In genomic region chr17:51812942-51813783, GRCm38 (mm10) we compare ENCODE assay signal across 8 mouse cellular contexts. TPM values are rescaled to one million over a fixed set of nuclear protein-coding genes. Genes with fewer than 3 reads are reported as not detected.
DNase-seq lines count a peak whose midpoint lies in the region; ATAC-seq and TF ChIP-seq lines count a peak whose summit lies in the region.

No protein-coding gene starts in this region.

- TF ChIP-seq CTCF in cerebellum, adult 2 months (IDR thresholded peaks at IDR 0.05; ENCODE audit: borderline replicate concordance, insufficient read depth, low read depth, low read length): no peak
- no peak for TF ChIP-seq CTCF in hindbrain, postnatal 0 days (IDR thresholded peaks at IDR 0.05; ENCODE audit: low read depth)

- H3K4me1 ChIP-seq in cerebellum, adult 2 months (ENCODE audit: control insufficient read depth, insufficient read depth, low read length): no peaks in the 10 kb centered on the region; the same call in 1 of the 2 replicates
- H3K4me1 ChIP-seq in hindbrain, postnatal 0 days (ENCODE audit: insufficient read depth, low read length): no peaks in the 10 kb centered on the region
- H3K4me1 ChIP-seq in liver, embryonic 12.5 days: peaks cover 12% of the 10 kb centered on the region; the same call in 1 of the 2 replicates
- no peaks in the 10 kb centered on the region for H3K4me1 ChIP-seq in stomach, embryonic 15.5 days

- peak; percentile 85 for ATAC-seq in hindbrain, postnatal 0 days
- ATAC-seq in liver, embryonic 12.5 days: peak; percentile 59
- ATAC-seq in stomach, embryonic 15.5 days (ENCODE audit: insufficient read depth, low FRiP score, low read depth): peak; percentile 83

- peak overlapping the region; percentile 77 for H3K27ac ChIP-seq in cerebellum, adult 2 months (ENCODE audit: insufficient read depth, low read length)
- peak overlapping the region; percentile 92 for H3K27ac ChIP-seq in hindbrain, postnatal 0 days
- peak overlapping the region; percentile 14; the same call in 1 of the 2 replicates for H3K27ac ChIP-seq in liver, embryonic 12.5 days
- H3K27ac ChIP-seq in stomach, embryonic 15.5 days: no peak overlapping the region

- H3K4me3 ChIP-seq in cerebellum, adult 2 months (replicated peaks; ENCODE audit: insufficient read depth, low read depth, low read length): peak overlapping the region; percentile 96
- peak overlapping the region; percentile 95 for H3K4me3 ChIP-seq in hindbrain, postnatal 0 days (ENCODE audit: low read length)
- H3K4me3 ChIP-seq in liver, embryonic 12.5 days: peak overlapping the region; percentile 72
- peak overlapping the region; percentile 11 for H3K4me3 ChIP-seq in myocyte
- H3K4me3 ChIP-seq in stomach, embryonic 15.5 days (replicated peaks): peak overlapping the region; percentile 84

- H3K27me3 ChIP-seq in cerebellum, adult 2 months (ENCODE audit: control insufficient read depth, insufficient read depth, low read length): no peaks in the 10 kb centered on the region
- H3K27me3 ChIP-seq in hindbrain, postnatal 0 days (ENCODE audit: insufficient read depth, low read length): no peaks in the 10 kb centered on the region
- H3K27me3 ChIP-seq in liver, embryonic 12.5 days (replicated peaks): peaks cover 27% of the 10 kb centered on the region
- H3K27me3 ChIP-seq in myocyte (ENCODE audit: control insufficient read depth, insufficient read depth, insufficient read length): peaks cover 19% of the 10 kb centered on the region
- no peaks in the 10 kb centered on the region for H3K27me3 ChIP-seq in stomach, embryonic 15.5 days (replicated peaks)

- DNase-seq in layer of hippocampus, postnatal 10 days (ENCODE audit: low spot score in 2 of 2): peak; percentile 51 to 65
- DNase-seq in layer of hippocampus, adult 8-10 months (ENCODE audit: low spot score in 2 of 2): no peak
- peak; percentile 75 to 77 for DNase-seq in cerebellum, adult 2 months
- DNase-seq in frontal cortex, postnatal 36 days (ENCODE audit: low spot score in 2 of 2): peak; percentile 45 to 52
- peak; percentile 83 for DNase-seq in hindbrain, postnatal 0 days (ENCODE audit: low spot score)

- no peaks in the 10 kb centered on the region for H3K9me3 ChIP-seq in hindbrain, postnatal 0 days (ENCODE audit: low read length)
- H3K9me3 ChIP-seq in liver, embryonic 12.5 days (replicated peaks): no peaks in the 10 kb centered on the region
- H3K9me3 ChIP-seq in stomach, embryonic 15.5 days: no peaks in the 10 kb centered on the region

- WGBS in cerebellum, adult 2 months: 1% methylated on average over 103 of the region's 115 CpGs
- WGBS in hindbrain, postnatal 0 days: under 1% methylated on average over 78 of the region's 115 CpGs
- under 1% methylated on average over 80 of the region's 115 CpGs for WGBS in liver, embryonic 12.5 days (ENCODE audit: insufficient replicate concordance)
- WGBS in stomach, embryonic 15.5 days: under 1% methylated on average over 59 of the region's 115 CpGs

- peak overlapping the region; percentile 60 for H3ac ChIP-seq in myocyte (ENCODE audit: control insufficient read depth, insufficient read length)

- H3K9ac ChIP-seq in hindbrain, postnatal 0 days (replicated peaks; ENCODE audit: low read length): peak overlapping the region; percentile 83
- peak overlapping the region; percentile 58 for H3K9ac ChIP-seq in liver, embryonic 12.5 days
- peak overlapping the region; percentile 63 for H3K9ac ChIP-seq in stomach, embryonic 15.5 days

- H3K4me2 ChIP-seq in hindbrain, postnatal 0 days (ENCODE audit: low read depth, low read length): peak overlapping the region; percentile 86
- H3K4me2 ChIP-seq in liver, embryonic 12.5 days: peak overlapping the region; percentile 94
- H3K4me2 ChIP-seq in myocyte (ENCODE audit: low read depth): peak overlapping the region; percentile 66
- H3K4me2 ChIP-seq in stomach, embryonic 15.5 days: peak overlapping the region; percentile 96

- no peaks in the 10 kb centered on the region for H3K79me2 ChIP-seq in myocyte (ENCODE audit: control insufficient read depth, insufficient read depth)

- no peaks in the 10 kb centered on the region for H3K36me3 ChIP-seq in hindbrain, postnatal 0 days (ENCODE audit: insufficient read depth, low read length)
- no peaks in the 10 kb centered on the region for H3K36me3 ChIP-seq in liver, embryonic 12.5 days
- no peaks in the 10 kb centered on the region for H3K36me3 ChIP-seq in myocyte (ENCODE audit: control insufficient read depth, insufficient read depth)
- no peaks in the 10 kb centered on the region for H3K36me3 ChIP-seq in stomach, embryonic 15.5 days

- 0 out of 2 replicates have a peak, but pooled peaks have one; percentile 20 for TF ChIP-seq POLR2A in cerebellum, adult 2 months (IDR thresholded peaks at IDR 0.05; ENCODE audit: borderline replicate concordance, insufficient read depth, low read length)
- no peak for TF ChIP-seq POLR2A in myocyte (IDR thresholded peaks at IDR 0.05; ENCODE audit: insufficient read length, low read depth)

TF ChIP-seq in myocyte, 11 proteins besides CTCF, POLR2A, EP300 and RAD21:
- TF ChIP-seq SRF (IDR thresholded peaks at IDR 0.05; ENCODE audit: control insufficient read depth, insufficient read length, low read depth) (no peak), MYOG (IDR thresholded peaks at IDR 0.05; ENCODE audit: control insufficient read depth in 1 of 3, insufficient read depth in 1 of 3, insufficient read length in 2 of 3, low read depth in 2 of 3) (no peak), USF1 (IDR thresholded peaks at IDR 0.05; ENCODE audit: low read depth) (no peak), MYOD1 (IDR thresholded peaks at IDR 0.05; ENCODE audit: control insufficient read depth in 1 of 3, insufficient read length in 2 of 3, low read depth in 2 of 3) (no peak), E2F4 (IDR thresholded peaks at IDR 0.05; ENCODE audit: insufficient read depth) (no peak), TCF12 (IDR thresholded peaks at IDR 0.05; ENCODE audit: insufficient read depth, poor library complexity, severe bottlenecking) (no peak), MAX (IDR thresholded peaks at IDR 0.05; ENCODE audit: low read depth) (no peak), CEBPB (IDR thresholded peaks at IDR 0.05; ENCODE audit: insufficient read depth, poor library complexity, severe bottlenecking) (no peak), REST (IDR thresholded peaks at IDR 0.05; ENCODE audit: insufficient read depth, insufficient read length) (no peak)

RNA-seq across cellular contexts. Expression of gene Satb1, which starts 19.9 kb away (rescaled TPM):
- total RNA-seq in layer of hippocampus, postnatal 10 days (2021): 10 to 100 TPM; 81.8 to 86.4 TPM
- 10 to 100 TPM; 82.6 to 97.6 (median 91.6) TPM for total RNA-seq in layer of hippocampus, adult 8-10 months (2022)
- polyA plus RNA-seq in cerebellum, adult 2 months (2012; rRNA removed): 23.6 and 24.1 TPM in 2 replicates
- total RNA-seq in hindbrain, postnatal 0 days (2014; rRNA removed): 37.1 and 44.5 TPM in 2 replicates
- 21.5 and 26.2 TPM in 2 replicates for polyA plus RNA-seq in hindbrain, postnatal 0 days (2015; fragmentation: Nextera tagmentation; extraction: Ambion mirVana)
- polyA plus RNA-seq in liver, embryonic 12.5 days (2016; fragmentation: Nextera tagmentation; extraction: Ambion mirVana): 2.4 and 2.7 TPM in 2 replicates
- 0.67 TPM for polyA plus RNA-seq in myocyte (2012; fragmentation: generic; extraction: Trizol)
- polyA plus RNA-seq in stomach, embryonic 15.5 days (2015; fragmentation: Nextera tagmentation; extraction: Ambion mirVana): 6.0 and 6.5 TPM in 2 replicates

Comparison
In these comparisons a context has a peak if more than half of its experiments do, and no peak if none do; other contexts are left out.
1. DNase-seq: peak in layer of hippocampus, postnatal 10 days (2 of 2), cerebellum, adult 2 months (2 of 2), frontal cortex, postnatal 36 days (2 of 2) and hindbrain, postnatal 0 days (single experiment); none in layer of hippocampus, adult 8-10 months (0 of 2).
2. H3K4me3 ChIP-seq: peak in every context shown above with its lines; median percentile 96 in cerebellum, adult 2 months; 95 in hindbrain, postnatal 0 days; 84 in stomach, embryonic 15.5 days; 72 in liver, embryonic 12.5 days; 11 in myocyte.
3. Peak in every context shown above with its lines, with median percentiles within 50 percentile points of each other: ATAC-seq, H3K4me2 ChIP-seq and H3K9ac ChIP-seq.